Mouse (Mus musculus) hindbrain, postnatal 0 days (tissue): ENCODE measurements around the gene Pkp2. TPM values are rescaled to one million over a fixed set of nuclear protein-coding genes. Genes with fewer than 3 reads are reported as not detected.
"Not testable (repeated sequence)": the region's sequence is repeated elsewhere in the genome, so short reads cannot be mapped to it uniquely, and the experiment has no call there.

Experiments used
- ATAC-seq: fragments of 200-750 bp; cut with Nextera tagmentation; 2 replicates; pipeline ENCODE4 v1.8.0; 2017; ENCODE audit warnings: mild to moderate bottlenecking, moderate TSS enrichment, moderate library complexity
- DNase-seq: peaks from one replicate; pipeline ENCODE4 v3.0.0-alpha.2; 2015; ENCODE audit warnings: low spot score
- H3K27ac ChIP-seq: fragments of 300-500 bp; sonication (generic); 2 replicates; pipeline ENCODE4 v1.5.1; 2014; ENCODE audit warnings: mild to moderate bottlenecking
- H3K27me3 ChIP-seq: fragments of 300-500 bp; sonication (generic); 2 replicates; pipeline ENCODE4 v1.6.1; 2014; ENCODE audit warnings: low read length, mixed read lengths; ENCODE audit not compliant: insufficient read depth
- H3K36me3 ChIP-seq: fragments of 300-500 bp; sonication (generic); 2 replicates; pipeline ENCODE4 v1.6.1; 2014; ENCODE audit warnings: low read length, mixed read lengths; ENCODE audit not compliant: insufficient read depth
- H3K4me1 ChIP-seq: fragments of 300-500 bp; sonication (generic); 2 replicates; pipeline ENCODE4 v1.6.1; 2014; ENCODE audit warnings: antibody characterized with exemption, low read length, mixed read lengths; ENCODE audit not compliant: insufficient read depth
- H3K4me2 ChIP-seq: fragments of 300-500 bp; sonication (generic); 2 replicates; pipeline ENCODE4 v1.6.1; 2014; ENCODE audit warnings: low read depth, mild to moderate bottlenecking, low read length, moderate library complexity, mixed read lengths
- H3K4me3 ChIP-seq: fragments of 300-500 bp; sonication (generic); 2 replicates; pipeline ENCODE4 v1.5.1; 2014; ENCODE audit warnings: low read length
- H3K9ac ChIP-seq: fragments of 300-500 bp; sonication (generic); replicated peaks from 2 replicates; pipeline ENCODE4 v1.6.1; 2014; ENCODE audit warnings: mild to moderate bottlenecking, low read length, moderate library complexity, mixed read lengths
- H3K9me3 ChIP-seq: fragments of 300-500 bp; sonication (generic); 2 replicates; pipeline ENCODE4 v1.6.1; 2016; ENCODE audit warnings: low read length, mixed read lengths
- CTCF ChIP-seq: IDR thresholded peaks from 2 replicates; pipeline ENCODE4 v1.5.1; 2016; ENCODE audit warnings: antibody characterized with exemption, control low read depth, low read depth
- WGBS: fragments of 180-500 bp; shearing (Covaris S2); extraction: QIAGEN DNeasy Blood & Tissue Kit; methylation state at CpG from one replicate; pipeline ENCODE4 v1.1.7; 2014; 5-methylcytosine and 5-hydroxymethylcytosine counted together
- polyA plus RNA-seq: library from polyadenylated mRNA; unstranded; fragments of >200 nt; fragmentation: Nextera tagmentation; extraction: Ambion mirVana; gene quantifications from 2 replicates; pipeline ENCODE4 v1.2.1, GENCODE M21; 2015
- total RNA-seq: library from RNA; depleted of rRNA; stranded (reverse); fragments of >200 nt; gene quantifications from 2 replicates; pipeline ENCODE4 v1.2.3, GENCODE M21; 2014; rRNA removed

Pkp2 gene
- 1.8 and 1.9 TPM in 2 replicates for total RNA-seq
- polyA plus RNA-seq = 1.4 and 1.7 TPM in 2 replicates

GRCm38 (mm10) chr16:16213079-16213760 is at the start of gene Pkp2:
Pkp2 (plus strand) TSS chr16:16213318.
- no peaks in the 10 kb centered on the region for H3K36me3 ChIP-seq
- no peak within 1 kb of the TSS for H3K27ac ChIP-seq
- H3K9ac ChIP-seq = peak within 1 kb of the TSS; percentile 50
- TF ChIP-seq CTCF = no peak
- peak within 1 kb of the TSS; percentile 99 for H3K4me2 ChIP-seq
- WGBS = under 1% methylated on average over 59 of the region's 59 CpGs
- H3K9me3 ChIP-seq = no peaks in the 10 kb centered on the region
- H3K4me3 ChIP-seq = peak within 1 kb of the TSS; percentile 63
- ATAC-seq = peak; percentile 89
- H3K4me1 ChIP-seq = no peaks in the 10 kb centered on the region
- H3K27me3 ChIP-seq = peaks cover 16% of the 10 kb centered on the region; the same call in 1 of the 2 replicates
- DNase-seq = peak; percentile 64

- Histone ChIP-seq H3K36me3 (no peaks in the 10 kb centered on the region), H3K9me3 (no peaks in the 10 kb centered on the region), H3K4me3 (no peak overlapping the region), H3K9ac (no peak overlapping the region), H3K27me3 (no peaks in the 10 kb centered on the region), H3K27ac (no peak overlapping the region), H3K4me2 (no peak overlapping the region), H3K4me1 (no peaks in the 10 kb centered on the region)
- 67% methylated on average over 17 of the region's 17 CpGs for WGBS
- DNase-seq (no peak), ATAC-seq (no peak)
- TF ChIP-seq CTCF = no peak
Measured at GRCm38 (mm10) chr16:16197374-16197773, 15.7 kb upstream of the Pkp2 start.

- not testable (repeated sequence) for H3K36me3 ChIP-seq, H3K9me3 ChIP-seq, H3K27ac ChIP-seq, H3K4me1 ChIP-seq, H3K27me3 ChIP-seq, H3K9ac ChIP-seq, H3K4me2 ChIP-seq, H3K4me3 ChIP-seq
- ATAC-seq (peak; percentile 90), DNase-seq (peak; percentile 73)
- 37% methylated on average over 8 of the region's 8 CpGs for WGBS
- TF ChIP-seq CTCF = peak; percentile 74
Measured at GRCm38 (mm10) chr16:16201991-16202390, 11.1 kb upstream of the Pkp2 start.

GRCm38 (mm10) chr16:16204648-16205047 is 8.5 kb upstream of the Pkp2 start:
- no peak overlapping the region for H3K9ac ChIP-seq
- ATAC-seq = no peak
- H3K4me1 ChIP-seq = no peaks in the 10 kb centered on the region
- no peak overlapping the region for H3K4me2 ChIP-seq
- TF ChIP-seq CTCF = no peak
- WGBS = 86% methylated on average over 1 of the region's 1 CpGs
- H3K27me3 ChIP-seq = no peaks in the 10 kb centered on the region
- H3K36me3 ChIP-seq = no peaks in the 10 kb centered on the region
- no peak overlapping the region for H3K27ac ChIP-seq
- no peaks in the 10 kb centered on the region for H3K9me3 ChIP-seq
- DNase-seq = no peak
- H3K4me3 ChIP-seq = no peak overlapping the region

GRCm38 (mm10) chr16:16212723-16213078 is 417 bp upstream of the Pkp2 start:
- 13% methylated on average over 7 of the region's 7 CpGs for WGBS
- Histone ChIP-seq H3K4me2 (peak overlapping the region; percentile 99), H3K9me3 (no peaks in the 10 kb centered on the region), H3K4me1 (no peaks in the 10 kb centered on the region), H3K9ac (peak overlapping the region; percentile 50; the same call in 1 of the 2 replicates), H3K27ac (no peak overlapping the region), H3K27me3 (peaks cover 16% of the 10 kb centered on the region; the same call in 1 of the 2 replicates), H3K36me3 (no peaks in the 10 kb centered on the region), H3K4me3 (peak overlapping the region; percentile 63)
- ATAC-seq (no peak), DNase-seq (no peak)
- no peak for TF ChIP-seq CTCF

GRCm38 (mm10) chr16:16213761-16214305 is 715 bp downstream of the Pkp2 start:
- no peaks in the 10 kb centered on the region for H3K4me1 ChIP-seq
- TF ChIP-seq CTCF = no peak
- DNase-seq (no peak), ATAC-seq (no peak)
- H3K27ac ChIP-seq = no peak overlapping the region
- 5% methylated on average over 17 of the region's 17 CpGs for WGBS
- 0 out of 2 replicates have a peak overlapping the region, but pooled peaks have one; percentile 50 for H3K9ac ChIP-seq
- no peaks in the 10 kb centered on the region for H3K36me3 ChIP-seq
- H3K9me3 ChIP-seq = no peaks in the 10 kb centered on the region
- peak overlapping the region; percentile 63 for H3K4me3 ChIP-seq
- peak overlapping the region; percentile 99 for H3K4me2 ChIP-seq
- H3K27me3 ChIP-seq = peaks cover 16% of the 10 kb centered on the region; the same call in 1 of the 2 replicates
